Mouse (Mus musculus) olfactory bulb, adult 2 months (tissue): ENCODE results near the gene Fzr1. TPM values are rescaled to one million over a fixed set of nuclear protein-coding genes. Genes with fewer than 3 reads are reported as not detected.

ENCODE experiments used
- H3K27ac ChIP-seq: fragments of 200-500 bp; 2 replicates; pipeline ENCODE4 v1.5.1; 2012; ENCODE audit warnings: low read depth, low read length; ENCODE audit not compliant: insufficient read depth
- H3K4me1 ChIP-seq: fragments of 200-500 bp; 2 replicates; pipeline ENCODE4 v1.6.1; 2012; ENCODE audit warnings: low read length; ENCODE audit not compliant: control insufficient read depth, insufficient read depth
- H3K4me3 ChIP-seq: fragments of 200-500 bp; 2 replicates; pipeline ENCODE4 v1.5.1; 2012; ENCODE audit warnings: mild to moderate bottlenecking, low read depth, low read length, moderate library complexity; ENCODE audit not compliant: insufficient read depth
- CTCF ChIP-seq: fragments of 200-500 bp; IDR thresholded peaks from 2 replicates; pipeline ENCODE4 v1.5.1; 2012; ENCODE audit warnings: low read depth, mild to moderate bottlenecking, low read length, moderate library complexity; ENCODE audit not compliant: insufficient read depth
- POLR2A ChIP-seq: fragments of 200-500 bp; IDR thresholded peaks from 2 replicates; pipeline ENCODE4 v1.6.1; 2012; ENCODE audit warnings: mild to moderate bottlenecking, low read depth, low read length, moderate library complexity; ENCODE audit not compliant: insufficient read depth
- WGBS: fragments of 180-500 bp; shearing (Covaris S2); methylation state at CpG from one replicate; pipeline ENCODE4 v1.1.7; 2018; 5-methylcytosine and 5-hydroxymethylcytosine counted together
- polyA plus RNA-seq: library from polyadenylated mRNA; stranded (reverse); fragments of >200 nt; gene quantifications from 2 replicates; pipeline ENCODE4 v1.2.4, GENCODE M21; 2012; ENCODE audit warnings: low replicate concordance; ENCODE audit not compliant: missing spikeins, insufficient read depth, insufficient read length

Gene Fzr1
- polyA plus RNA-seq, 1 experiment, result not detected

DNA sequence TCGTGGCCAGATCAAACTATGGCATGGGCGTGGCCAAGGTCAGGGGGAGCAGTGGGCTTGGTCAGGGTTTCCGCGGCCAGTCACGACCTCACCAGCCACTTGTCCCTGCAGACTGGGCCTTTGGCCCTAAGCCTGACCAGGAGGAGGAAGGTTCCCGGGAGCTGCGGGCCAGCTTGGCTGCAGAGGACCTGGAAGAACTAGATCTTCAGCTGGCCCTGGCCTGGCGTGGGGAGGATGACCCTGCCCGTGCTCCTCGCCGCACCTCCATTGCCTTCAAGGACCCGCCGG, 12.3 kb upstream of the Fzr1 start:
- TF ChIP-seq CTCF, result no peak
- TF ChIP-seq POLR2A, result no peak
- H3K4me3 ChIP-seq, result no peak overlapping the region
- WGBS, result 90% methylated on average over 13 of the region's 13 CpGs

GRCm38 (mm10) chr10:81389801-81390677, 11.7 kb upstream of the Fzr1 start:
- WGBS, result 55% methylated on average over 23 of the region's 23 CpGs
- H3K4me3 ChIP-seq, result no peak overlapping the region
- peaks cover 22% of the 10 kb centered on the region for H3K4me1 ChIP-seq
- TF ChIP-seq CTCF (peak; percentile 93), POLR2A (no peak)
- no peak overlapping the region for H3K27ac ChIP-seq

More for the DNA sequence above, 12.3 kb upstream of the Fzr1 start:
- H3K4me1 ChIP-seq, result peaks cover 16% of the 10 kb centered on the region
- H3K27ac ChIP-seq, result no peak overlapping the region

DNA sequence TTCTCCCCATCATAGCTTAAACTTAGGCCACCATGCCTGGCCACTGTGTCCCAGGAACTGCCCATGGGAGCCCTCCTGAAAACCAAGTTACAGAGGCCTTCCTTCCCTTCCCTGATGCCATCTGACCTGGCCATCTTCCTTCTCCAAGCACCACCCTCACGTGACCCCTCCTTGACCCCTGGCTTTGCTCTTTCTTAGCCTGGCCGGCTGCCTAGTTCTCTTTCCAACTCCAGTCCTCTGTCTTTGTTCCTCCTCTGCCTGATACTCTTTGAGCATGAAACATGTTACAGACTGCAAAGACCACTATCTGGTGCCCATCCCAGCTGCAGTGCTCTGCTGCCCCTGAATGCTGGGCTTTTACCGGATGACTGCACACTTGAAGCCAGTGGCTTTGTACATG, 11.1 kb upstream of the Fzr1 start:
- H3K4me3 ChIP-seq, result no peak overlapping the region
- TF ChIP-seq CTCF, result no peak
- TF ChIP-seq POLR2A, result no peak
- H3K4me1 ChIP-seq, result peaks cover 26% of the 10 kb centered on the region
- no peak overlapping the region for H3K27ac ChIP-seq
- 47% methylated on average over 3 of the region's 3 CpGs for WGBS

- 75% methylated on average over 5 of the region's 5 CpGs for WGBS
- TF ChIP-seq POLR2A (no peak), CTCF (no peak)
- no peak within 1 kb of the TSS for H3K27ac ChIP-seq
- H3K4me1 ChIP-seq, result peaks cover 22% of the 10 kb centered on the region
- no peak within 1 kb of the TSS for H3K4me3 ChIP-seq
These were observed 10.3 kb upstream of the Fzr1 start, which contains the start of gene Gm48552 for GRCm38 (mm10) chr10:81388505-81389055. Gm48552 (plus strand) TSS chr10:81389005.

DNA sequence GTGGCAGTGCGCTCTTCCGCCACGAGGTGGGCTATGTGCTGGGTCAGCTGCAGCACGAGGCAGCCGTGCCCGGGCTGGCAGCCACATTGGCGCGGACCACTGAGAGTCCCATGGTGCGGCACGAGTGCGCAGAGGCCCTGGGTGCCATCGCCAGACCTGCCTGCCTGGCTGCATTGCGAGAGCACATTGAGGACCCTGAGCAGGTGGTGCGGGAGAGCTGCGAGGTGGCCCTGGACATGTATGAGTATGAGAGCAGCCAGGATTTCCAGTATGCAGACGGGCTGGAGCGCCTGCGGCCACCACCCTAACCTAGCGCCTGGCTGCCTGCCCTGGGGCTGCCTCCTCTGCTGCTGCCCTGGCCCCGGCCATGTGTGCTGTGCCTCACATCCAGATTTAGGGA, 9.4 kb upstream of the Fzr1 start:
- Histone ChIP-seq H3K4me3 (no peak overlapping the region), H3K4me1 (peaks cover 16% of the 10 kb centered on the region), H3K27ac (no peak overlapping the region)
- WGBS, result 94% methylated on average over 20 of the region's 20 CpGs
- TF ChIP-seq CTCF, result no peak
- no peak for TF ChIP-seq POLR2A

GRCm38 (mm10) chr10:81385603-81386306, 7.4 kb upstream of the Fzr1 start:
- peak overlapping the region; percentile 63; the same call in 1 of the 2 replicates for H3K4me3 ChIP-seq
- H3K27ac ChIP-seq, result no peak overlapping the region
- H3K4me1 ChIP-seq, result peaks cover 16% of the 10 kb centered on the region
- TF ChIP-seq CTCF, result no peak
- TF ChIP-seq POLR2A, result no peak
- WGBS, result 76% methylated on average over 22 of the region's 22 CpGs

DNA sequence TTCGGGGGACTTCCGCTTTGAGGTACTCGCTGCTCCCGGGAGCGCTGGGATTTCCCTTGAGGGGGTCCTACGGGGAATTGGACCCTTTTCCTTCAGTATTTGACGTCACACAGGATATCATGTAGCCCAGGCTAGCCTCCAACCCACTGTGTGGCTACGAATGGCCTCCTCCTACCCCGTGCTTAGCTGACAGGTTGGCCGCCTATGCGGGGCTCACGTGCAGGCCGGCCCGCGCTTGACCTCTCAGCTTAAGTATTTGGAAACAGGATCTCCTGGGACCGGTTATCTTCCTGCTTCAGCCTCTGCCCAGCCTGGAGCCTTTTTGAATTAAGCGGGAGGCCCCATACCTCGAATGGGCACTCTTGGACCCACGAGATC, 6.3 kb upstream of the Fzr1 start:
- TF ChIP-seq POLR2A, result no peak
- no peak for TF ChIP-seq CTCF
- peak overlapping the region; percentile 63 for H3K4me3 ChIP-seq
- under 1% methylated on average over 19 of the region's 19 CpGs for WGBS

DNA sequence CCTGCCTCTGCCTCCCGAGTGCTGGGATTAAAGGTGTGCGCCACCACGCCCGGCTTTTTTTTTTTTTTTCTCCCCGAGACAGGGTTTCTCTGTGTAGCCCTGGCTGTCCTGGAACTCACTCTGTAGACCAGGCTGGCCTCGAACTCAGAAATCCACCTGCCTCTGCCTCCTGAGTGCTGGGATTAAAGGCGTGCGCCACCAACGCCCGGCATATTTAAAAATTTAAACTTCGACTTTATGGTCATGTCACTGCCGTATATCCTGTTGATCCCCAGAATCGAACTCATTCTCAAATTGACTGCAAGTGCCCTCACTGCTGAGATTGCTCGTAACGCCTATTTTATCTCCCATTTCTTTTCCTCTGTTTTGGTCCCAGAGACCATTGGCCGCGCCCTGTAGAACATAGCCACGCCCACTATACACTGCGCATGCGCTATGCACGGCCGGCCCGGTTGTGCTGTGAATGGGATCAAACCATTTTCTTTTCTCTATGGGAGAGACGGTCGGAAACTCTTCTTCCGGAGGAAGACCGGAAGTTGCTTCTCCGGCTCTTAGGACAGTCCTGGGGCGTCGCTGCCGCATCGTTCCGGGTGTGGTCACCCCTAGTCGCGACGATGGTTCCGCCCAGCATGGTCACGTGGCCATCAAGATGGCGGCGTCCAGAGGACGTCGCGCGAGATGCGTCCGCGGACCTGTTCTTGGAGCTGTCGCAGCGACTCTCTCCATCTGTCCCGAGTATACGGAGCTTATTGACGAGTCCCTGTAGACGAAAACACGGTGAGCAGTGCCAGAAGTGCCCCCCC, 5.7 kb upstream of the Fzr1 start, which contains the start of the genes Dohh and Gm48551:
Gene Dohh (plus strand): TSS at position 627 of the 803 bp plus-strand sequence.
Gene Gm48551 (plus strand): TSS at position 665 of the 803 bp plus-strand sequence.
- Histone ChIP-seq H3K27ac (no peak within 1 kb of the TSS), H3K4me3 (peak within 1 kb of the TSS; percentile 63), H3K4me1 (peaks cover 16% of the 10 kb centered on the region)
- 4% methylated on average over 52 of the region's 54 CpGs for WGBS
- TF ChIP-seq POLR2A (peak; percentile 57; the same call in 1 of the 2 replicates), CTCF (no peak)

More for the DNA sequence above, 6.3 kb upstream of the Fzr1 start:
- H3K27ac ChIP-seq, result no peak overlapping the region
- H3K4me1 ChIP-seq, result peaks cover 16% of the 10 kb centered on the region
